Mouse (Mus musculus): ENCODE results near the gene Kcnip4. TPM values are rescaled to one million over a fixed set of nuclear protein-coding genes. Genes with fewer than 3 reads are reported as not detected.
A peak's percentile ranks its signal among the peaks of the same experiment; 100 is the strongest.

Gene Kcnip4
- total and polyA plus RNA-seq, 2 experiments from 2014 or later = 14.3 to 18.6 TPM

- Histone ChIP-seq H3K9ac (no peak overlapping the region), H3K4me3 (ENCODE audit: low read depth, low read length) (no peak overlapping the region), H3K4me1 (ENCODE audit: insufficient read depth) (no peaks in the 10 kb centered on the region), H3K36me3 (ENCODE audit: insufficient read depth) (no peaks in the 10 kb centered on the region), H3K27ac (ENCODE audit: low read depth, low read length) (no peak overlapping the region), H3K4me2 (ENCODE audit: low read depth) (no peak overlapping the region), H3K27me3 (ENCODE audit: insufficient read depth, low read length) (no peaks in the 10 kb centered on the region), H3K9me3 (ENCODE audit: low read length) (no peaks in the 10 kb centered on the region)
- 83% methylated on average over 5 of the region's 5 CpGs for WGBS
- TF ChIP-seq CTCF (IDR thresholded peaks at IDR 0.05; ENCODE audit: low read depth) = no peak
- DNase-seq (no peak), ATAC-seq (no peak)
Observed at GRCm38 (mm10) chr5:48606916-48607315, 917.8 kb downstream of the Kcnip4 start.

GRCm38 (mm10) chr5:48606281-48606680 is 918.4 kb downstream of the Kcnip4 start:
- Histone ChIP-seq H3K4me1 (ENCODE audit: insufficient read depth) (no peaks in the 10 kb centered on the region), H3K9ac (no peak overlapping the region), H3K4me2 (ENCODE audit: low read depth) (no peak overlapping the region), H3K4me3 (ENCODE audit: low read depth, low read length) (no peak overlapping the region), H3K27me3 (ENCODE audit: insufficient read depth, low read length) (no peaks in the 10 kb centered on the region), H3K9me3 (ENCODE audit: low read length) (no peaks in the 10 kb centered on the region), H3K36me3 (ENCODE audit: insufficient read depth) (no peaks in the 10 kb centered on the region), H3K27ac (ENCODE audit: low read depth, low read length) (no peak overlapping the region)
- ATAC-seq (no peak), DNase-seq (no peak)
- TF ChIP-seq CTCF (IDR thresholded peaks at IDR 0.05; ENCODE audit: low read depth) = no peak
- WGBS = 88% methylated on average over 9 of the region's 9 CpGs

GRCm38 (mm10) chr5:48599481-48600040 is 925.1 kb downstream of the Kcnip4 start:
- H3K27ac ChIP-seq (ENCODE audit: low read depth, low read length) = no peak overlapping the region
- H3K27me3 ChIP-seq (ENCODE audit: insufficient read depth, low read length) = no peaks in the 10 kb centered on the region; the same call in 1 of the 2 replicates
- DNase-seq (no peak), ATAC-seq (peak; percentile 62)
- peak overlapping the region; percentile 35 for H3K4me3 ChIP-seq (ENCODE audit: low read depth, low read length)
- H3K4me2 ChIP-seq (ENCODE audit: low read depth) = peak overlapping the region; percentile 52
- no peaks in the 10 kb centered on the region for H3K9me3 ChIP-seq (ENCODE audit: low read length)
- TF ChIP-seq CTCF (IDR thresholded peaks at IDR 0.05; ENCODE audit: low read depth) = no peak
- WGBS = under 1% methylated on average over 12 of the region's 12 CpGs
- H3K36me3 ChIP-seq (ENCODE audit: insufficient read depth) = no peaks in the 10 kb centered on the region
- H3K4me1 ChIP-seq (ENCODE audit: insufficient read depth) = no peaks in the 10 kb centered on the region
- peak overlapping the region; percentile 26 for H3K9ac ChIP-seq

GRCm38 (mm10) chr5:48588014-48588413 is 936.7 kb downstream of the Kcnip4 start:
- Histone ChIP-seq H3K4me3 (ENCODE audit: low read depth, low read length) (no peak overlapping the region), H3K36me3 (ENCODE audit: insufficient read depth) (no peaks in the 10 kb centered on the region), H3K4me1 (ENCODE audit: insufficient read depth) (no peaks in the 10 kb centered on the region), H3K9me3 (ENCODE audit: low read length) (no peaks in the 10 kb centered on the region), H3K27me3 (ENCODE audit: insufficient read depth, low read length) (no peaks in the 10 kb centered on the region), H3K4me2 (ENCODE audit: low read depth) (no peak overlapping the region), H3K27ac (ENCODE audit: low read depth, low read length) (no peak overlapping the region), H3K9ac (no peak overlapping the region)
- TF ChIP-seq CTCF (IDR thresholded peaks at IDR 0.05; ENCODE audit: low read depth) = no peak
- DNase-seq (no peak), ATAC-seq (no peak)

GRCm38 (mm10) chr5:48583431-48583830 is 941.3 kb downstream of the Kcnip4 start:
- 60% methylated on average over 1 of the region's 1 CpGs for WGBS
- H3K9me3 ChIP-seq (ENCODE audit: low read length) = no peaks in the 10 kb centered on the region
- H3K4me3 ChIP-seq (ENCODE audit: low read depth, low read length) = no peak overlapping the region
- no peaks in the 10 kb centered on the region for H3K36me3 ChIP-seq (ENCODE audit: insufficient read depth)
- no peak for DNase-seq
- no peaks in the 10 kb centered on the region for H3K4me1 ChIP-seq (ENCODE audit: insufficient read depth)
- H3K27ac ChIP-seq (ENCODE audit: low read depth, low read length) = no peak overlapping the region
- ATAC-seq = no peak
- no peak overlapping the region for H3K9ac ChIP-seq
- H3K27me3 ChIP-seq (ENCODE audit: insufficient read depth, low read length) = no peaks in the 10 kb centered on the region
- no peak overlapping the region for H3K4me2 ChIP-seq (ENCODE audit: low read depth)
- no peak for TF ChIP-seq CTCF (IDR thresholded peaks at IDR 0.05; ENCODE audit: low read depth)

- ATAC-seq (no peak), DNase-seq (no peak)
- no peak overlapping the region for H3K4me2 ChIP-seq (ENCODE audit: low read depth)
- no peaks in the 10 kb centered on the region for H3K4me1 ChIP-seq (ENCODE audit: insufficient read depth)
- no peak for TF ChIP-seq CTCF (IDR thresholded peaks at IDR 0.05; ENCODE audit: low read depth)
- H3K9ac ChIP-seq = no peak overlapping the region
- no peaks in the 10 kb centered on the region for H3K36me3 ChIP-seq (ENCODE audit: insufficient read depth)
- 87% methylated on average over 3 of the region's 3 CpGs for WGBS
- H3K27ac ChIP-seq (ENCODE audit: low read depth, low read length) = no peak overlapping the region
- H3K9me3 ChIP-seq (ENCODE audit: low read length) = no peaks in the 10 kb centered on the region
- H3K4me3 ChIP-seq (ENCODE audit: low read depth, low read length) = no peak overlapping the region
- no peaks in the 10 kb centered on the region for H3K27me3 ChIP-seq (ENCODE audit: insufficient read depth, low read length)
Observed at GRCm38 (mm10) chr5:48563996-48564587, 960.6 kb downstream of the Kcnip4 start.

- H3K36me3 ChIP-seq (ENCODE audit: insufficient read depth) = no peaks in the 10 kb centered on the region
- H3K4me3 ChIP-seq (ENCODE audit: low read depth, low read length) = no peak overlapping the region
- no peaks in the 10 kb centered on the region for H3K9me3 ChIP-seq (ENCODE audit: low read length)
- ATAC-seq (no peak), DNase-seq (no peak)
- H3K4me1 ChIP-seq (ENCODE audit: insufficient read depth) = no peaks in the 10 kb centered on the region
- H3K27me3 ChIP-seq (ENCODE audit: insufficient read depth, low read length) = no peaks in the 10 kb centered on the region
- no peak for TF ChIP-seq CTCF (IDR thresholded peaks at IDR 0.05; ENCODE audit: low read depth)
- no peak overlapping the region for H3K9ac ChIP-seq
- H3K27ac ChIP-seq (ENCODE audit: low read depth, low read length) = no peak overlapping the region
- H3K4me2 ChIP-seq (ENCODE audit: low read depth) = no peak overlapping the region
- WGBS = 80% methylated on average over 4 of the region's 4 CpGs
Observed at GRCm38 (mm10) chr5:48551753-48552152, 973.0 kb downstream of the Kcnip4 start.
